Mouse (Mus musculus) ES-E14 (cell line): ENCODE data around the gene Drd2. TPM values are rescaled to one million over a fixed set of nuclear protein-coding genes. Genes with fewer than 3 reads are reported as not detected.

Source experiments
- DNase-seq: peaks from one replicate; pipeline ENCODE4 v3.0.0-alpha.2; 2013; ENCODE audit warnings: low read depth, low spot score
- H3K27ac ChIP-seq: 2 replicates; pipeline ENCODE4 v1.5.1; 2012; ENCODE audit warnings: low read depth, mild to moderate bottlenecking, low read length, moderate library complexity, mixed read lengths; ENCODE audit not compliant: poor library complexity, insufficient read depth, severe bottlenecking
- H3K36me3 ChIP-seq: 2 replicates; pipeline ENCODE4 v1.6.1; 2012; ENCODE audit warnings: mild to moderate bottlenecking, low read length, moderate library complexity, mixed read lengths; ENCODE audit not compliant: control insufficient read depth, poor library complexity, insufficient read depth, severe bottlenecking
- H3K4me1 ChIP-seq, 2 experiments: fragments of 150-350 bp in 1 of 2; sonication (generic) in 1 of 2; 2 replicates each; pipeline ENCODE4 v1.6.1; 2012; ENCODE audit warnings: low read length in 2 of 2, mild to moderate bottlenecking in 1 of 2, mixed read lengths in 1 of 2; ENCODE audit not compliant: control insufficient read depth in 2 of 2, insufficient read depth in 2 of 2, poor library complexity in 1 of 2
- H3K4me3 ChIP-seq, 2 experiments: fragments of 150-350 bp in 1 of 2; sonication (generic) in 1 of 2; 2 replicates each; pipeline ENCODE4 v1.5.1; 2012; ENCODE audit warnings: low read length in 2 of 2, low read depth in 1 of 2, mild to moderate bottlenecking in 1 of 2, mixed read lengths in 1 of 2; ENCODE audit not compliant: insufficient read depth in 1 of 2, poor library complexity in 1 of 2, severe bottlenecking in 1 of 2
- H3K9ac ChIP-seq: 2 replicates; pipeline ENCODE4 v1.6.1; 2012; ENCODE audit warnings: low read depth, mild to moderate bottlenecking, low read length, mixed read lengths; ENCODE audit not compliant: poor library complexity, insufficient read depth, severe bottlenecking
- H3K9me3 ChIP-seq: fragments of 150-350 bp; sonication (generic); 2 replicates; pipeline ENCODE4 v1.6.1; 2012; ENCODE audit warnings: low read depth, mild to moderate bottlenecking, low read length; ENCODE audit not compliant: control insufficient read depth, insufficient read depth
- CHD2 ChIP-seq: IDR thresholded peaks from 2 replicates; pipeline ENCODE4 v1.6.1; 2014; ENCODE audit warnings: mild to moderate bottlenecking, low read depth, low read length, inconsistent platforms
- HCFC1 ChIP-seq: IDR thresholded peaks from 2 replicates; pipeline ENCODE4 v1.6.1; 2012; ENCODE audit warnings: low read length, inconsistent platforms, borderline replicate concordance; ENCODE audit not compliant: insufficient read depth
- MAFK ChIP-seq: IDR thresholded peaks from 2 replicates; pipeline ENCODE4 v1.6.1; 2014; ENCODE audit warnings: mild to moderate bottlenecking, low read depth, low read length, inconsistent platforms; ENCODE audit not compliant: insufficient read depth
- ZC3H11A ChIP-seq: IDR thresholded peaks from 2 replicates; pipeline ENCODE4 v1.6.1; 2012; ENCODE audit warnings: low read depth, mild to moderate bottlenecking, inconsistent platforms, low read length, borderline replicate concordance
- ZNF384 ChIP-seq: IDR thresholded peaks from 2 replicates; pipeline ENCODE4 v1.6.1; 2012; ENCODE audit warnings: low read depth, low read length, inconsistent platforms
- in situ Hi-C, 2 experiments: fragments of 600-800 bp; cut with MboI; formaldehyde crosslinking; loops; one replicate each; pipeline ENCODE4 v1.15.1; 2025; ENCODE audit warnings: low sequenced_read_pairs in 2 of 2, inconsistent platforms in 1 of 2; ENCODE audit not compliant: unreplicated experiment in 2 of 2
- total RNA-seq: library from RNA; depleted of rRNA; stranded (reverse); fragments of 300-350 nt; gene quantifications from 2 replicates; pipeline ENCODE4 v1.2.3, GENCODE M21; 2012

Drd2 gene
- total RNA-seq, 1 experiment = not detected

DNA sequence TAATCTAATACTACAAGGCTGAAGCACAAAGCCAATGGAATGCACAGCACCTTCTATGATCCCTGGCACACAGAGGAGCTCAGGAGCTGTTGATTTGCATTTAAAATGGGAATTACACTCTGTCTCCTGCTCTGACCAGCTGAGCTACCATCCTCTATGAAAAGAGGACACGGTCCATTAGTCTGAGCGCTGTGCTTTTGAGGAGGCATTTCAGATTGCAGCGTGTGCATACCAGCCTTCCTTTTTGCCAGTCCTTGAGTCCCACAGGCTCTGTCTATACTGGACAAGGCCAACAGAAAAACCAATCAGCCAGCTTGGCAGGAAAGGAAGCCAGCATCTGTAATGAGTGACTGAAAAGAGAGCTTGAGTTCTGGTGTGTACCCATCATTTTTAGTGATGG, 43.6 kb downstream of the Drd2 start:
- TF ChIP-seq ZC3H11A = no peak
- TF ChIP-seq HCFC1 = no peak
- no peak for TF ChIP-seq CHD2
- TF ChIP-seq ZNF384 = no peak
- TF ChIP-seq MAFK = no peak
- Histone ChIP-seq H3K4me1 (peaks cover 9 to 11% of the 10 kb centered on the region in 2 experiments), H3K27ac (no peak overlapping the region), H3K4me3 (no peak overlapping the region), H3K9me3 (no peaks in the 10 kb centered on the region), H3K36me3 (no peaks in the 10 kb centered on the region), H3K9ac (no peak overlapping the region)
- DNase-seq = no peak
- in situ Hi-C loops = no loop called here

DNA sequence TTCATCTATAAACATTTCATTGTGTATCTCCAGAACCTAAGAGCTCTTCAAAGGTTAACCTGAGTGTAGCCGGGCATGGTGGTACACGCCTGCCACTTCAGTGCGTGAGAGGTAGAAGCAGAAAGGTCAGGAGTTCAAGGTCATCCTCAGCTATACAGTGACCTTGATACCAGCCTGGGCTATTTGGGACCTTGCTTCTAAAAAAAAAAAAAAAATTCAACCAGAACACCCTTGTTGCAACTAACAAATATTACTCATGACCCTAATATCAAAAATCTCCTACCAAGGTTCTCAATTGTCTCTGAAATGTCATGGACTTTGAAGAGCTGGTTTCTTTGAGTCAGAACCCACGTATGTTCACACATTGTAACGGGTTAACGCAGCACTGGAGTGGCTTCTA, 44.4 kb downstream of the Drd2 start:
- Histone ChIP-seq H3K36me3 (no peaks in the 10 kb centered on the region), H3K9ac (no peak overlapping the region), H3K4me1 (peaks cover 11 to 16% of the 10 kb centered on the region in 2 experiments), H3K27ac (no peak overlapping the region), H3K9me3 (no peaks in the 10 kb centered on the region), H3K4me3 (no peak overlapping the region)
- no peak for TF ChIP-seq HCFC1
- no peak for TF ChIP-seq MAFK
- peak; percentile 77 for TF ChIP-seq ZNF384
- no peak for TF ChIP-seq ZC3H11A
- TF ChIP-seq CHD2 = no peak
- in situ Hi-C loops = no loop called here
- no peak for DNase-seq

DNA sequence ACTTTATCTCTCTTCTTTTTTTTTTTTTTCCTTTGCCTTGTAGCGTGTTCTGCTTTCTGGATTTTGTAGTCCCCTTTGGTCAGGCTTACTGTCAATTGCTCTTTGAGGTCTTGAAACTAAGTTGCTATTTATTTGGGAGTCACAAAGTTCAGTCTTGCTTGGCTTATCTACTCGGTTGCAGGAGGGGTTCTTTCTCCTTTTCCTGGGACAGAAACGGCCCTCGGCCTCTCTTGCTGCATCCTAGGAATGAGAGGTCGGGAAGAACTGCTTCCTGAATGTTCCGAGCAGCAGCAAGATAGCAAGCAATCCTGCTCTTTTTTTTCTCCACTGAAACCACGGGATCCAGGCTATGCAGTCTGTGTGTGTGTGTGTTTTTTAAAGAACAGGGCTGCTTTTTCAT, 44.9 kb downstream of the Drd2 start:
- H3K27ac ChIP-seq = no peak overlapping the region
- in situ Hi-C loops = no loop called here
- no peak for DNase-seq
- H3K36me3 ChIP-seq = no peaks in the 10 kb centered on the region
- TF ChIP-seq ZC3H11A (no peak), ZNF384 (no peak), MAFK (no peak), CHD2 (no peak), HCFC1 (no peak)
- peaks cover 14 to 18% of the 10 kb centered on the region in 2 experiments for H3K4me1 ChIP-seq
- no peak overlapping the region for H3K4me3 ChIP-seq
- no peaks in the 10 kb centered on the region for H3K9me3 ChIP-seq
- no peak overlapping the region for H3K9ac ChIP-seq

DNA sequence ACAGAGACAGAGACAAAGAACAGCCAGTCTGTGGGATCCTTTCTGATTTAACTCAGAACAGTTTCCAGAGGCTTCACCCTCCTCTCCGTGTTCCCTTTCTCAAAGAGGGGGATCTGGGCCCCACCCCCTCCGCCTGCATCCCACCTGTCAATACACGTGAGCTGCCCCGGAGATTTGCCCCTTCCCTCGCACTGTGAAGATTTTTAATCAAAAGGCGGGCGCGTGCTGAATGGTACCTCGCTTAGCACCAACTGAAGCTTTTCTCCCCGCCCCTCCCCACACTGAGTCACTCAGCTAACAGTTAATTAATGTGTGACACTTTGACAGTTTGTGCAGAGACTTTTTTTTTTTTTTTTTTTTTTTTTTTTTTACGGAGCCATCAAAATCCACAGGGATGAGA, 45.7 kb downstream of the Drd2 start:
- H3K4me3 ChIP-seq = peak overlapping the region in 1 of 2 experiments; percentile 20; a peak in 1 of 4 replicates
- H3K27ac ChIP-seq = no peak overlapping the region
- H3K36me3 ChIP-seq = no peaks in the 10 kb centered on the region
- H3K9me3 ChIP-seq = no peaks in the 10 kb centered on the region
- H3K4me1 ChIP-seq = peaks cover 14 to 18% of the 10 kb centered on the region in 2 experiments
- no peak for DNase-seq
- no peak for TF ChIP-seq CHD2
- TF ChIP-seq ZNF384 = peak; percentile 84
- TF ChIP-seq HCFC1 = no peak
- no peak for TF ChIP-seq MAFK
- no peak for TF ChIP-seq ZC3H11A
- 0 out of 2 replicates have a peak overlapping the region, but pooled peaks have one; percentile 4 for H3K9ac ChIP-seq
- in situ Hi-C loops = no loop called here

DNA sequence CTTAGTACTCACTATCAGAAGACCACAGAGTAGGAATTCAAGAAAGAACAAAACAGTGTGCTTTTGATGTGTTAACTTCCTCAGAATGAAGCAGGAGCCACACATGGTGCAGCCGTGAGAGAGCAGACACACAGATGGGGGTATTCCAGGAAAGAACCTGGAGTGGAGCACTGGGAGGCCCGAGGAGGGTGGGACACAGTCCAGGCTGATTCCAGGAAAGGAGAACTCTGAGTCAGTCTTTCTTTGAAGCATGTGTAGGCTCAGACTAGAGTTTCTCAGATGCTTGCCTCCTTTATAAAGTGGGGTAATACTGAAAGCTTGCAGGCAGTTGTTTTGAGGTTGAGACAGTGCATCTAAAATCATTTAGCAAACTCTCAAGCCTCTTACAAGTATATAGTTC, 51.8 kb downstream of the Drd2 start:
- Histone ChIP-seq H3K9ac (no peak overlapping the region), H3K4me1 (peaks cover 6 to 8% of the 10 kb centered on the region in 2 experiments; a peak in 2 of 4 replicates), H3K27ac (no peak overlapping the region), H3K9me3 (no peaks in the 10 kb centered on the region), H3K36me3 (no peaks in the 10 kb centered on the region), H3K4me3 (no peak overlapping the region)
- no peak for DNase-seq
- TF ChIP-seq ZNF384 (no peak), MAFK (no peak), HCFC1 (no peak), ZC3H11A (no peak), CHD2 (no peak)
- in situ Hi-C loops = no loop called here
